Mouse (Mus musculus) left cerebral cortex, adult 9 months (tissue): ENCODE measurements at regions not wholly inside any gene's neighbourhood (a gene's known extent, or its start where the extent isn't known, plus 50 kb on each side); places are given as distances from the start of the nearest gene placed in this dataset.
A peak's percentile ranks its signal among the peaks of the same experiment; 100 is the strongest.

ENCODE experiments used
- DNase-seq, 2 experiments: peaks; one replicate each; pipeline ENCODE4 v3.0.0; 2022; ENCODE audit warnings: low spot score in 2 of 2

GRCm38 (mm10) chr5:128482617-128483440, 50.0 kb upstream of the Tmem132d start:
- peak in 1 of 2 experiments; percentile 24 for DNase-seq
